Mouse (Mus musculus) E14TG2a.4 (cell line): ENCODE data around the gene Man2a1.

Experiments
- CTCF ChIP-seq: conservative IDR thresholded peaks from 2 replicates; pipeline ENCODE4 v1.5.1; 2014; ENCODE audit warnings: low read length
- NANOG ChIP-seq: IDR thresholded peaks from 2 replicates; pipeline ENCODE4 v1.6.1; 2014; ENCODE audit warnings: borderline replicate concordance, low read length, mixed read lengths

DNA sequence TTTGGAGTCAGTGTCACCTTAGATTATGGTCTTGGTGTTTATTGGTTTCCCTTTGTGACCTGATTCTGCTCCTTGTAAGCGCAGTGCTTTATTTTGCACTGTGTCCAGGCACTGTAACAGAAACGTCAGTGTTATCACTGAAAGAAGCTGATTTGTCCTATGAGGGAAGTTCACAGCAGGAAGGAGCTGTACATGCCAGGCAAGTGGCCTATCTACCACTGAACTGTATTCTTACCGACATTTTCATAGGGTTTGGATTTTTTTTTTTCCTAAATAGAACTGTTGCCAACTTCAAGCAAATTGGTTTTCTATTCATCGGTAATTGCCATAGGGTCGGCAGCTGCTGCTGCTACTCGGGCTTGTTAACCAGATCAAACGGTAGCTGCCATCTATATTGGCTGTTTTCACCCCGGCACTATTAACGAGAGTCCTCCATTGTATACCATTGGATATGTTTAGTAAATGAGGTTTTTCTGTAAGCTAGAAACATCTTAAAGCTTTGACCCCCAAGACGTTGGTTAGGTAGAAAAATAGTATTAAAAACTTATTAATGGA, 96.8 kb downstream of the Man2a1 start:
- TF ChIP-seq CTCF, result no peak
- no peak for TF ChIP-seq NANOG
